Mouse (Mus musculus) regulatory T cell (primary cell): ENCODE results near the gene Bcl9.

Source experiments
- in situ Hi-C: fragments of 300-600 bp; cut with MboI, MseI; formaldehyde crosslinking; loops from one replicate; pipeline ENCODE4 v1.15.1; 2025; ENCODE audit warnings: high pct_unique_total_duplicates

The Bcl9 gene

DNA sequence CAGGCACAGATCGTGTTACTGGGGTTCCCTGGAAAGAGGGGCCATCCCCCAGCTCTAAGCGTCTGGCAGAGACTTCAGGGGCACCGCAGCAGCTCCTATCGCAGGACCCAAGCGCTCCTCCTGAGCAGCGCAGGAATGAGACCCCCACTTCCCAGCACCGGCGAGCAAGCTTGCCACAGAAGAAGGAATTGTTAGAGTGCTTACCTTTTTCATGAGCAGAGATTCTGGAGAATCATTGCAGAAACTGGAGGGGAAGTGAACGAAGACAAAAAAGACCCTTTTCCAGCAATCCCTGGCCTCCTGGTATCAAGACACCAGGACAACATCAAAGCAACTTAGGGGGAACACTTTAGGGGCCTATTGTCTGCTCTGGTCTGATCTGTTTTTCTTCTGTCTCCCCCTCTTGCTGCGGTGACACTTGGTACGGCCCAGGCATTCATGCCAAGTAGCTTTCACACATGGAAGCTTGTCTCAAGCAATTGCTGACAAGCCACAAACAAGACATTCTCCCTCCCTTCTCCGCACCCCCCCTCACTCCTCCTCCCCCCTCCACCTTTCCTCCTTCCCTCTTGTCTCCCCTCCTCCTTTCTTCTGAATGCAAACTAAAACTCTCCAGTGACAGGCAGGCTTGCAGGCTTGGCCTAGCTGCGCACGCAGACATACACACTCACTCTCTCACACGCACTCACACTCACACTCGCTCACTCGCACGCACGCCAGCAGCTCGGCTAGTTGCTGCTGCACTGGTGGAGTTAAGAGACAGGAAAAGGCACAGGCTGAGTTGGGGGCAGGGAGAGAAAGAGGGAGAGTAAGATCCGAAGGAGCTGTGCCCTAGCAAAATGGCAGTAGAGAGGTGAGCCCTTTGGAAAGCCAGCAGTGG lies at the start of gene Bcl9:
Bcl9 (minus strand) TSS at position 365 of the 880 bp plus-strand sequence.
- in situ Hi-C loops, result loop anchor here (5.0 to 10.0 kb wide), 2 partner anchors 70 to 733 kb away; no protein-coding TSS in a partner anchor

DNA sequence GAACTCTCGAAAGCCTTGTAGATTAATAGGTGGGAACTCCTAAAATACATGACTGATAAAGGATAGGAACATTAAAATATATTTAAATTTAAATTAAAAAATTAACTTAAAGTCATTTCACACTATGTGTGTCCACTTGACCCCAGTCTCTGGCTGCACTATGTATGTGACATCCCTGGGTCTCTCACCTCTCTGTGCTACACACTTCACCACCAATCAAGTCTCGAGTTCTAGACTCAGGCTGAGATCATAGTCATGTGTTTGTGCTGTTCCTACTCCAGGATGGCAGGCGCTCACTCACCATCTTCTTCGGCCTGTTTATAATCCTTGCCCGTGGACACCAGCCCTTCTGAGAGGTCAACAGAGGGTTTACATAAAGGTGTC lies 41.5 kb upstream of the Bcl9 start:
- in situ Hi-C loops, result loop anchor here (25.0 kb wide), 1 partner anchor 252 kb away; no protein-coding TSS in a partner anchor

- in situ Hi-C loops, result loop anchor here (25.0 kb wide), 1 partner anchor 251 kb away; no protein-coding TSS in a partner anchor
Measured at GRCm38 (mm10) chr3:97338522-97339192, 40.9 kb upstream of the Bcl9 start.

- in situ Hi-C loops, result loop anchor here (25.0 kb wide), 1 partner anchor 250 kb away; no protein-coding TSS in a partner anchor
Measured at GRCm38 (mm10) chr3:97337306-97337705, 39.6 kb upstream of the Bcl9 start.

DNA sequence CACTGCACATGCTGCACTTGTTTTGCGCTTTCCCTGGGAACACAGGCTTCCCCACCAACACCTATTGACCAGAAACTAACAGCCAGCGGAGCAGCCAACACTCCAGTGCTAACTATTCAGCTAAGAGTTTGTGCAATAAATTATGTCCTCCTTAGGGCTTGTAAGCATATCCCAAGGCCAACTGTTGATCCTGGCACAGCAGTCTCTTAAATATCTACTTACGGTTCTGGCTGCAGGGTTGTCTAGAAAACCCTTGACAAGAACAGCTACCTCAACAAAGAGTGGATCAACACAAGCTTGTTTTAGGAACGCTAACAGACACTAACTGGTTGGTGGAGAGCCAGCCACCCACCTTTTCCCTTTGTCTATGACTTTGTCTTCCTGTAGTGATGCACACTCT lies 38.6 kb upstream of the Bcl9 start:
- in situ Hi-C loops, result loop anchor here (25.0 kb wide), 1 partner anchor 249 kb away; no protein-coding TSS in a partner anchor

DNA sequence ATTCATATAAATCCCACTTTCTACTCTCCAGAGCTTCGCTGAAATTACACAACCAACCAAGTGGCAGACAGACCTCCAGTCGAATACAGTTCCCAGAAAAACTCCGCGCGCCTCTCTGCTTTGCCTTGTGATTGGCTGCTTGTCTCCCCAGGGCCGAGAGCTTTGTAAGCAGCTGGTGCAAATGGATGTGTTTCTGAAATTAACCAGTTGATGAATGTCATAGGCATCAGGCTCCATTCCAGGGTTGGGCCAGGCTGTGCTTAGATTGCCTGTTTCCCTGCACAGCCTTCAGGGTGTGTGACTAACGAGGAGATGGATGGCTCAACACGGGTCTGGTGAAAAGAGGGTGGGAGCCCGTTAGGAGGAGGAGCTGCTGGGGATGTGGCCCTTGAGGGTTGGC lies 36.9 kb upstream of the Bcl9 start:
- in situ Hi-C loops, result loop anchor here (5.0 to 25.0 kb wide), 2 partner anchors 247 to 397 kb away; no protein-coding TSS in a partner anchor

DNA sequence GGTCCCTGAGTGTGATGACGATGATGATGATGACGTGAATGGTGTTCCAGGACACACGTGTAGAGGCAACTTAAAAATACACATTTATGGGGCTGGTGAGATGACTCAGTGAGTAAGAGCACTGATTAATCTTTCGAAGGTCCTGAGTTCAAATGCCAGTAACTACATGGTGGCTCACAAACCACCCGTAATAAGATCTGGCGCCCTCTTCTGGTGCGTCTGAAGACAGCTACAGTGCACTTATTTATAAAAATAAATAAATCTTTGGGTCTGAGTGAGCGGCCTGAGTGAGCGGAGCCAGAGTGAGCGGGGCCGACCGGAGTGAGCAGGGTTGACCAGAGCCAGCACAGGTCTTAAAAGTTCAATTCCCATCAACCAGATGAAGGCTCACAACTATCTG lies 34.5 kb upstream of the Bcl9 start:
- in situ Hi-C loops, result loop anchor here (5.0 to 25.0 kb wide), 2 partner anchors 245 to 395 kb away; no protein-coding TSS in a partner anchor

- in situ Hi-C loops, result loop anchor here (25.0 kb wide), 1 partner anchor 241 kb away; no protein-coding TSS in a partner anchor
Measured at GRCm38 (mm10) chr3:97327809-97328208, 30.1 kb upstream of the Bcl9 start.

GRCm38 (mm10) chr3:97327356-97327755 lies 29.6 kb upstream of the Bcl9 start:
- in situ Hi-C loops, result loop anchor here (25.0 kb wide), 1 partner anchor 240 kb away; no protein-coding TSS in a partner anchor

DNA sequence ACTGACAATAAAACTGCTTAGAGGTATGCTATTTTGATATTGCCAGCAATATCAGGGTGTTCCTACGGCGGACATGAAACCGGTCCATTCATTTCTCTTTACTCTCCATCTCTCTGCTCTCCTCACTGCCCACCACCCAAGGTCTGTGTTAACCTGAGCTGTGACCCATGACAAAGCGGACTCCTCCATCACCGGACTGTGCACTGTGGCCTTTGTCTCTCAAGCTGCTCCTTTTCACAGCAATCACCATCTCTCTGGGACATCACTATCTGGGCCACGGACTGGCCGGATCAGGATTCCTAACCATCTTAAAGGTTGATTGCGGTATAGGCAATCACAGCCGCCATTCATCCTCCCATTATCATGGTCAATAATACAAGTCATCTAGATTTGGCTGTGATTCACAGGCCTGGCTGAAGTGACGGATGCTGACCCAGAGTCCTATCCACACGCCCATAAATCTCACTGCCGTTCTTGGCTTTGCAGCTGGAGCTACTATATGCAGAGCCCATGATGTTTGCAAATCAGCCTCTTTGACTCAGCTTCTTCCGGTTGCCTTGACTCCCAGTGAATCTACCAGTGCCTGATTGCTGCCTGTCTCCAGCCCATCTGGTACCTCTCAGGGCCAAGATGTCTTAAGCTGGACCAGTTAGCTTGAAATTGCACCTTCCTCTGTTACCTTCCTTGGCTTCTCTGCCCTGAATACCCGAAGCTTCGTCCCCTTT lies 28.1 kb upstream of the Bcl9 start:
- in situ Hi-C loops, result loop anchor here (25.0 kb wide), 1 partner anchor 238 kb away; no protein-coding TSS in a partner anchor

- in situ Hi-C loops, result no loop called here
Measured at GRCm38 (mm10) chr3:97324046-97324445, 26.3 kb upstream of the Bcl9 start.

GRCm38 (mm10) chr3:97317302-97317701 lies 19.6 kb upstream of the Bcl9 start:
- in situ Hi-C loops, result no loop called here

DNA sequence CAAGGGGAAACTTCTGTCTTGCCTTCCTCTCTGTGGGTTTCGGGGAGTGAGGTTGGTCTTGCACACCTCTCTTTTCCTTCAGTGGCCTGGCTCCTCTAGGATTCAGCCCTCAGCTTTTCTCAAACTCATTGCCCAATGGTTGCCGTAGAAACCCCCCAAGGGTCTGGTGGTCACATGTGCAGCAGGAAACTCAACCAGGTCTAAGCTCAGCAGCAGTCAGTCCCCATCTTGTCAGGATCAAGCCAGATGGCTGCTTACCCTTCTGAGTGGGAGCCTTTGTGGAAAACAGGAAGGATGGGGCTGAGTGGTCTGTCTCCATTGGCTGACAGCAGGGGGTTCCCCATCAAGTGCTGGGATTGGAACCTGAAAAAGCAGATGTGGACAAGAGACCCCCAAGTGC lies 15.7 kb upstream of the Bcl9 start:
- in situ Hi-C loops, result no loop called here

DNA sequence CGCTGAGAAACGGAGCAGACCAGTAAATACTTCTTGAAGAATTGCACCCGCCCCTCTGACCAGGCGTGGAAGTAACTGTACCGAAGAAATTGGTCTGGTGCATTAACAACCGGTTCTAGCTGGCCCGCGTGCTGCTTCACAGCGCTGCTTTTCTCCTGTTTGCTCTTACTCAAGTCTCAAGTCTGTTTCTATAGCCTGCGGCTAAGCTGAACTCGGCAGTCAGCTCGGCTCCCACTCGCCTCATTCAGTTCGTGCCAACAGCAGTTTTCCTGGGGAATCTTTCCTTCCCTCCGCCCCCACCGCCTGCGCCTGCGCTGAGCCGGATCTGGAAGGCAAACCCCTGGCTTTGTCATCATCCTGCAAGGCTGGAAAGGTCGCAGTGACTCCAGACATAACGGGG lies 14.3 kb upstream of the Bcl9 start:
- in situ Hi-C loops, result no loop called here

DNA sequence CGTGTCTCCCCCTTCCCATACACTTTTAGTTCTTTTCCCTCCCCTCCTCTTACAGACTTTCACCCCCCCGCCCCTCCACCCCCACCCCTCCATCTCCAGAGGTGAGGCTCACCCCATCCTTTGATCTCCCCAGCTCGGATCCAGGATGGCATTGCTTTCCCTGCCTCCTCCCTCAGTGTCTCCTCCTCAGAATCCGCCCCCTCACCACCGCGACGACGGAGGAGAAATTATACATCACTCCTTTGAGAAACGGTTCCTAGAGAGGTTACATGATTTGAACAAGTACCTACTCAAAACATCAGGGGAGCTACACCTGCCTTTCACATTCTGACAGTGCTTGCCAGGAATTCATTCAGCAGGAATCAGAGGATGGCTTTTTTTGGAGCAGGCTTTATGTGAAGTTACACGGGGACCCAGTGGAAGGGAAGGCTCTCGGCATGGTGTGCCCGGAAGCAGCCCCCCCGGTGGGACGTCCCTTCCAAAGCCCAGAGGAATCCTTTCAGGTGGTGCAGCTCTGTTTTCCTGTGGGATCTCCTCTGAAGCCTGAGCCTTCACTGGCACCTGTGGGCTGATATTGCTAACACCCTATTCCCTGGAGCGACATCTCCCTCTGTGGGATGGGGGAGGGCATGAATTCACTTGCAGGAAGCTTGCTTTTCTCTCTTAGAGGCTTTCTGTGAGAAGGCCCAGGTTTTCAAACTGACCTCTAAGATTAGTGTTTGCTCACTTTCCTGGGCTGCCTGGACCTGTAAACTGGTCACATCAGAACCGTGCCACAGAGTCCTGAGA lies 12.2 kb upstream of the Bcl9 start:
- in situ Hi-C loops, result no loop called here

DNA sequence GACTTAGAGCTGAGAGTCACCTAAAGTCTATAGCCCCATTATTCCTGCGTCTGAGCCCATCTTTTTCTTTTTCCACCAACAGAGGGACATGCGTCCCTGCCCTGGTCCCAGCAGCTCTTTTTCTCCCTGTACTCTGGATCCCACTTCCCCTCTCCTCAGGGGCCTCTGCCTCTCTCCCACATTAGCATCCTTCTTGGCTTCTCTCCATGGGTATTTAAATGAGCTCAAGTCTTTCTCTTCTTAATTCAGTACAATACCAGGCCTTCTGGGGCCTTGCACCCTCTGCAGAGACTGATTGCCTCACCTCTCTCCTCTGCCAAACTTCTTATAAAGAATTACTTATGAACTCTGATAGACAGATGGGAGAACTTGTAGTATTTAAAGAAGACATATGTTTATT lies 10.7 kb upstream of the Bcl9 start:
- in situ Hi-C loops, result no loop called here

GRCm38 (mm10) chr3:97305907-97306306 lies 8.2 kb upstream of the Bcl9 start:
- in situ Hi-C loops, result no loop called here

GRCm38 (mm10) chr3:97301586-97301985 lies 3.9 kb upstream of the Bcl9 start:
- in situ Hi-C loops, result no loop called here

DNA sequence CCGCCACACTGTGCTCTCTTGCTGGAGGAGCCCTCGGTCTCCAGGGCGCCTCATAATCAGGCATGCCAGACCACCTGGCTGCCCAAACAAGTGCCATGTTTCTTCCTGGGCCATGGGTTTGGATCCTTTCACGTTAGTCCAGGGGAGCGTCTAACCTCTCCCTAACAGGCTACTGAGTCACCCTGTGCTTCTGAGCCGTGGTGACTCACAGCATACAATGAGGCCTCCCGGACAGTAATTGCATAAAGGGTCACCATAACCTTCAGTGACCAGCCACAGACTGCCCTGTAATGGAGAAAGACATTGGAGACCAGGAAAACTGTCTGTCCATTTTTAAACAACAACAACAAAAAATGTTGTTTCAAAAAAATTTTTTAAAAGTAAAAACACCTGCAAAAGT lies 2.7 kb upstream of the Bcl9 start:
- in situ Hi-C loops, result no loop called here

DNA sequence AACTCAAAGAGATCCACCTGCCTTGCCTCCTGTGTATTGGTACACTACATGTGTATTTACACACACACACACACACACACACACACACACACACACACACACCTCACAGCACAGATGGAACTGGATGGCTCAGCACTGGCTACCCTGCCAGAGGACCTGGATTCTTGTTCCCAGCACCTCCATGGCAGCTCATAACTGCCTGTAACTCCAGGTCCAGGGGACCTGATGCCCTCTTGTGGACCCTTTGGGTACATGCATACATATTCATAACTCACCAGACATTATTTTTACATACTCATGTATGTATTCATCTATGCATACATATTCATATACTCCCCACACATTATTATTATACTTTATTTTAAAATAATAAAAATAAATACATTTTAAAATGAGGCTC lies 2.2 kb upstream of the Bcl9 start:
- in situ Hi-C loops, result loop anchor here (5.0 to 10.0 kb wide), 2 partner anchors 73 to 735 kb away; no protein-coding TSS in a partner anchor
